Mouse (Mus musculus): ENCODE data around the gene Reps2.

DNA sequence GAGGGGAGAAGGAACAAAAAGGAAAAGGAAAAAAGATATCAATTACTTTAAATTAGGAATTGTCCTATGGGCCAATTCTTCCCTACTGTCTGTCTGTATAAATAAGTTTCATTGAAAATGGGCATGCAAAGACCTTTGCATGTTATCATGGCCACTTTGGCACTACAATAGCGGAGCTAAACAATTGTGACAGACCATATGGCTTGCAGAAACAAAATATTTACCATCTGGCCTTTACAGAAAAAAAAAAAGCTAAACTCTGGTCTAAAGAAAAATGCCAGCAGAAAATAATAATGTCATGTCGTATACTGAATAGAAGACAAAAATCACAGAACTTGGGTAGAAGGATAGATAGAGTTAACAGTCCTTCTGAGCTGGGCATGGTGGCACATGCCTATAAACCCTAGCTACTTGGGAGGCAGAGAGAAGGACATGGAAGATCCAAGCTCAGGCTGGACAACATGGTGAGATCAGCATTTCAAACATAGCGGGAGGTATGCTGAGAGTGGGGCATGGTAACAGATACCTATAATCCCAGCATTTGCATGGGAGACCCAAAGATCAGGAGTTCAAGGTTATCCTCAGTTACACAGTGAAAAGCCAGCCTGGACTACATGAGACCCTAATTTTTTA, 54.2 kb downstream of the Reps2 start:
- TF ChIP-seq CTCF (IDR thresholded peaks at IDR 0.05; ENCODE audit: low read depth, low read length) (no peak), POLR2A (IDR thresholded peaks at IDR 0.05; ENCODE audit: insufficient read depth, low read length) (no peak)
